Mouse (Mus musculus) kidney, embryonic 14.5 days (tissue): ENCODE data around the gene Mgrn1. TPM values are rescaled to one million over a fixed set of nuclear protein-coding genes. Genes with fewer than 3 reads are reported as not detected.

Source experiments
- ATAC-seq: fragments of 200-750 bp; cut with Nextera tagmentation; 2 replicates; pipeline ENCODE4 v1.8.0; 2017; ENCODE audit warnings: moderate number of reproducible peaks, mild to moderate bottlenecking, moderate TSS enrichment, moderate library complexity; ENCODE audit not compliant: low FRiP score, low TSS enrichment
- H3K27ac ChIP-seq: fragments of 300-500 bp; sonication (generic); 2 replicates; pipeline ENCODE4 v1.5.1; 2014; ENCODE audit warnings: low read depth, mild to moderate bottlenecking, low read length, moderate library complexity, mixed read lengths
- H3K27me3 ChIP-seq: fragments of 300-500 bp; sonication (generic); 2 replicates; pipeline ENCODE4 v1.6.1; 2014; ENCODE audit warnings: mild to moderate bottlenecking, low read length; ENCODE audit not compliant: control insufficient read depth, insufficient read depth
- H3K36me3 ChIP-seq: fragments of 300-500 bp; sonication (generic); 2 replicates; pipeline ENCODE4 v1.6.1; 2014; ENCODE audit warnings: low read length, mixed read lengths; ENCODE audit not compliant: control insufficient read depth, insufficient read depth
- H3K4me1 ChIP-seq: fragments of 300-500 bp; sonication (generic); 2 replicates; pipeline ENCODE4 v1.6.1; 2014; ENCODE audit warnings: low read length, mixed read lengths; ENCODE audit not compliant: control insufficient read depth, insufficient read depth
- H3K4me2 ChIP-seq: fragments of 300-500 bp; sonication (generic); replicated peaks from 2 replicates; pipeline ENCODE4 v1.6.1; 2014; ENCODE audit warnings: low read depth, mild to moderate bottlenecking, low read length
- H3K4me3 ChIP-seq: fragments of 300-500 bp; sonication (generic); 2 replicates; pipeline ENCODE4 v1.5.1; 2014; ENCODE audit warnings: mild to moderate bottlenecking, low read length
- H3K9ac ChIP-seq: fragments of 300-500 bp; sonication (generic); 2 replicates; pipeline ENCODE4 v1.6.1; 2014; ENCODE audit warnings: low read depth, mild to moderate bottlenecking, low read length, moderate library complexity
- H3K9me3 ChIP-seq: fragments of 300-500 bp; sonication (generic); 2 replicates; pipeline ENCODE4 v1.6.1; 2016; ENCODE audit warnings: low read length; ENCODE audit not compliant: control insufficient read depth
- WGBS: fragments of 180-500 bp; shearing (Covaris S2); extraction: QIAGEN DNeasy Blood & Tissue Kit; methylation state at CpG from one replicate; pipeline ENCODE4 v1.1.7; 2014; 5-methylcytosine and 5-hydroxymethylcytosine counted together
- polyA plus RNA-seq: library from polyadenylated mRNA; unstranded; fragments of >200 nt; fragmentation: Nextera tagmentation; extraction: Ambion mirVana; gene quantifications from 2 replicates; pipeline ENCODE4 v1.2.1, GENCODE M21; 2014

Mgrn1 gene
- polyA plus RNA-seq, 1 experiment from 2014 or later, result 89.2 TPM

DNA sequence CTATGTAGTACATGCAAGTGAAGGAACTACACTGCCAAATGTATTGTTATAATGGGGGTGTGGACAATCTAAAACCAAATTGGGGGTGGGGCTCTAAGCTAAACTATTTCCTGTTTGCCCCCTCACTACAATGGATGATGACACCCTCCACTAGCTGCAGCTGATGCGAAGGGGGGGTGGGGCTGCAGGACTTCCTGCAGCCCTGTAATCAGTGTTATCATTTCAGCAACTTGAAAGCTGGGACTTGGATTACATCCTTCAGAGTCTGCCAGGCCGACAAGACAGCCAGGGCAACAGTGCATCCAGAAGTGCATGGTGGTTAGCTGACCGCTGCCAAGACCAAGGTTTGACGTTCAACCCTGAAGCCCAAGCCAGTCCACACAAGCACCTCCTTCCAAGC, 85.6 kb downstream of the Mgrn1 start:
- Histone ChIP-seq H3K27ac (no peak overlapping the region), H3K4me3 (no peak overlapping the region), H3K9me3 (no peaks in the 10 kb centered on the region), H3K4me1 (no peaks in the 10 kb centered on the region), H3K4me2 (no peak overlapping the region), H3K9ac (no peak overlapping the region), H3K36me3 (no peaks in the 10 kb centered on the region), H3K27me3 (no peaks in the 10 kb centered on the region)
- no peak for ATAC-seq
- 75% methylated on average over 4 of the region's 4 CpGs for WGBS

DNA sequence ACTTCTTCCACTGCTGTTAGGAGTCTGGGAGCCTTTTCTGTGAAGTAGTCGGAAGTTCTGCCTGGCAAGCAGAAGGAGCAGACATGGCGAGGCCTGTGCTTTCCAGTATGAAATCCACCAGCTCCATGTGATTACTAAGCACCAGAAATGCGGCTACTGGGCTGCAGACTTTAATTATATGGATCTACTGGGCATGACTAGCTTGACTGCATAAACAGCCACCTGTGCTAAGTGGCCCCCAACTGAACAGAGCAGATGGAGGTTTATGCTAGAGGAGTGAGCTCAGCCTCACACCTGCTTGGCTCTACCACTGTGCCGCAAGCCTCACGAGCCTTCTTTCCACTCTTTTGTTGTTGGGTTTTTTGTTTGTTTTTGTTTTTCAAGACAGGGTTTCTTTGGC, 88.5 kb downstream of the Mgrn1 start:
- no peaks in the 10 kb centered on the region for H3K4me1 ChIP-seq
- 86% methylated on average over 5 of the region's 5 CpGs for WGBS
- no peak overlapping the region for H3K27ac ChIP-seq
- no peaks in the 10 kb centered on the region for H3K36me3 ChIP-seq
- no peaks in the 10 kb centered on the region for H3K9me3 ChIP-seq
- H3K4me3 ChIP-seq, result no peak overlapping the region
- H3K27me3 ChIP-seq, result no peaks in the 10 kb centered on the region
- ATAC-seq, result no peak
- H3K9ac ChIP-seq, result no peak overlapping the region
- H3K4me2 ChIP-seq, result no peak overlapping the region

DNA sequence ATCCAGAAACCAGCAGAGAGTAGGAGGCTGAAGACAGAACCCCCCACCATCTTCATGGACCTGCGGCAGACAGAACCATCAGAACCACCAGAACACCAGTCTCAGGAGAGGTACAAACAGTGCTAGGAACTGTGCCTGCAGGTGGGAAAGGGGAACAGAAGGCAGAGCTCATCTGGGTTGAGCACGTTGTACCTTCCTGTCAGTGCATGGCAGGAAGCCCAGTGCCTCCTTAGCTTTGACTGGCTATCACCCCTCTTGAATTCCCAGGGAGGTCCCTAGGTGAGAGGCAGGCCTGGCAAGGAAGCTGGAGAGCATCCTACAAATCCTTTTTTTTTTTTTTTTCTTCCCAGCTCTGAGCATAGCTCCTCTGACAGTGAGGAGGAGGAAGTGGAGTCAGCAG, 90.1 kb downstream of the Mgrn1 start:
- no peak overlapping the region for H3K4me2 ChIP-seq
- H3K36me3 ChIP-seq, result no peaks in the 10 kb centered on the region
- no peak overlapping the region for H3K27ac ChIP-seq
- H3K9ac ChIP-seq, result no peak overlapping the region; the same call in 1 of the 2 replicates
- H3K4me1 ChIP-seq, result no peaks in the 10 kb centered on the region
- no peak for ATAC-seq
- no peak overlapping the region for H3K4me3 ChIP-seq
- WGBS, result 68% methylated on average over 2 of the region's 2 CpGs
- H3K9me3 ChIP-seq, result no peaks in the 10 kb centered on the region
- H3K27me3 ChIP-seq, result no peaks in the 10 kb centered on the region

DNA sequence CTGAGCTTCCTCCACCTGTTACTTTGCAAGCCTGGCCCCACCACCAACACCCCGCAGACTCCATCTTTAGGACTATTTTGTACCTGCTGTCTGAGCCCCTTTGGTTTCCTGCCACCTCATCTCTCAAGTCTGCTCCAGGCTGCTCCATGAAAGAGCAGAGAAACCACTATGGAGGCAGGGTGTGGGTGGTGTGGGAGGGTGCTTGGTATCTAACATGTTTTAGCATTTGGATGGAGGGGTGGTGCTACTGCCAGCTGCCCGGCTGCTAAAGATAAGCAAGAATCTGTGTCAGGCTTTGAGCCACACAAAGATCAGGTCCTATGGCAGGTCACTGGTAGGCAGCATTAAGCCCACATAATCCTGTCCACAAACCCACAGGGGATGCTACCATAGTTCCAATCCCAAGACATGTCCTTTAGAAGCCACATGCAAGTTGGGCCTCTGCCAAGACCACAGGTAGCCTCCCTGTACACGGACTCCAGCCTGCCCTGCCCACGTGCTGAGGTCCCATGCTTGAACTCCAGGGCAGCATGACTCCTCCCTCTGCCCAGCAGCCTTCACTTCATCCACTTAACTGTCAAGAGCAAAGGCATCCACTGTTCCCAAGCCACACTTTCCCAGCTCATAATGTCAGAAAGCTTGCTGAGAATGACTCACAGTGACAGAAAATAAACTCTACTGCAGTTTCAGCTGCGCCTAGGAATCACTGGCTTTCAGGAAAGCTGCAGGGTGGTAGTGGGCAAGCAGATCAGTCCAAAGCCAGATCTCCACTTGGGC, 92.4 kb downstream of the Mgrn1 start:
- H3K9me3 ChIP-seq, result no peaks in the 10 kb centered on the region
- no peak for ATAC-seq
- 58% methylated on average over 5 of the region's 5 CpGs for WGBS

DNA sequence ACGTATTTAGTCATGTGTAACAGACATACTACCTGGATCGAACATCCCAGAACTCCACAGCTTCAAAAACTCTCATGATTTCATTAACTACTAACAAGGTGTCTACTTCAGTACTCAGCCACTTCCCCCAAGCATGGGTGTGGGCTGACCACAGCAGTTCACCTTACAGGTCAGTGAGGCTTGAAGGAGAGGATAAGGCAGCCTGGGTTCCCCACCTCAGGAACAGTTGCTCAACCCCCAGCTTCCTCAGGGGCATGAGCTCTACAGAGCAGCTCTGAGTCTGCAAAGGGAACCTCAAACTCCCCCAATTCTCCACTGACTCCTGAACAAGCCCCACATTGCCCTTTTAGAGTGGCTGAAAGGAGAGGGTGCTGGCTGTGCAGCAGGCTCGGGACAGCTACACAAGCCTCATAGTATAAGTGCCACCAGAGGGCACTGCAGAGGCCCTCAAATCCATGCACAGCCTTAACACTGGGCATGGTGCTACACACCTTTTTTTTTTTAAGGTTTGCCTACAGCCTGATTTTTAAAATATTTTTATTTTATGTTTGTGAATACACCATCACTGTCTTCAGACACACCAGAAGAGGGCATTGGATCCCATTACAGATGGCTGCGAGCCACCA, 93.8 kb downstream of the Mgrn1 start:
- peak; percentile 78 for ATAC-seq
- Histone ChIP-seq H3K36me3 (no peaks in the 10 kb centered on the region), H3K4me2 (no peak overlapping the region), H3K27me3 (no peaks in the 10 kb centered on the region), H3K4me1 (no peaks in the 10 kb centered on the region), H3K4me3 (no peak overlapping the region), H3K9ac (no peak overlapping the region), H3K9me3 (no peaks in the 10 kb centered on the region), H3K27ac (no peak overlapping the region)
- 77% methylated on average over 4 of the region's 4 CpGs for WGBS

More for the DNA sequence above, 92.4 kb downstream of the Mgrn1 start:
- Histone ChIP-seq H3K4me2 (no peak overlapping the region), H3K27ac (no peak overlapping the region), H3K27me3 (no peaks in the 10 kb centered on the region), H3K36me3 (no peaks in the 10 kb centered on the region), H3K4me3 (no peak overlapping the region), H3K4me1 (no peaks in the 10 kb centered on the region), H3K9ac (no peak overlapping the region)

DNA sequence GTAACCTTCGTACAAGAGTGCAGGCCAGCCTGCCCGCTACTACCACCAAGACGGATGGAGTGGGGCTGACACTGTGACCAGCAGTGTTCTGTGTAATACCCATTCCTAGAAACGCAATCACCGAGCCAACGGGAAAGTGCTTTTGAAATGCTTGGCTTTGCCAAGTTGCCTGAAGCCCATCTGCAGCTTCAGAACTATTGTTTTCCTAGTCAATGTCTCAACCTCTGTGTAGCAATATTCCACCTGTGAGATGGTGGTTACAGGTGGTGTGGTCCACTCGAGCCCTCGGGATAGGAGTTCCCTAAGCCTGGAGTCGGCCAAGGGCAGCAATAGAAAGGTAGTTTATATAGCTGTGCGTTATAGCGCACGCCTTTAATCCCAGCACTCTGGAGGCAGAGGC, 98.7 kb downstream of the Mgrn1 start:
- 91% methylated on average over 12 of the region's 12 CpGs for WGBS
- Histone ChIP-seq H3K27me3 (no peaks in the 10 kb centered on the region), H3K9ac (no peak overlapping the region), H3K4me2 (no peak overlapping the region), H3K4me3 (no peak overlapping the region), H3K9me3 (no peaks in the 10 kb centered on the region), H3K36me3 (no peaks in the 10 kb centered on the region), H3K4me1 (no peaks in the 10 kb centered on the region), H3K27ac (no peak overlapping the region)
- ATAC-seq, result no peak

Other genes starting within 250 kb of the Mgrn1 start
- 14.4 and 16.1 TPM in 2 replicates for gene Vasn, start 246.3 kb upstream of the Mgrn1 start, polyA plus RNA-seq
- 46.3 and 68.8 TPM in 2 replicates for gene Dnaja3, start 246.3 kb upstream of the Mgrn1 start, polyA plus RNA-seq
- gene Coro7, start 206.5 kb upstream of the Mgrn1 start, polyA plus RNA-seq, result 12.0 and 16.4 TPM in 2 replicates
- 132 and 145 TPM in 2 replicates for gene Nmral1, start 166.9 kb upstream of the Mgrn1 start, polyA plus RNA-seq
- 103 and 113 TPM in 2 replicates for gene Hmox2, start 159.9 kb upstream of the Mgrn1 start, polyA plus RNA-seq
- 67.2 and 98.0 TPM in 2 replicates for gene Cdip1, start 96.0 kb upstream of the Mgrn1 start, polyA plus RNA-seq
- 0.89 TPM in 1 of 2 replicates, not detected in the other for gene 4930562C15Rik, start 50.8 kb upstream of the Mgrn1 start, polyA plus RNA-seq
- 37.2 and 39.7 TPM in 2 replicates for gene Ubald1, start 5.9 kb upstream of the Mgrn1 start, polyA plus RNA-seq
- gene Nudt16l1, start 52.5 kb downstream of the Mgrn1 start, polyA plus RNA-seq, result 153 and 160 TPM in 2 replicates
- gene Anks3, start 78.0 kb downstream of the Mgrn1 start, polyA plus RNA-seq, result 45.6 and 61.3 TPM in 2 replicates
- 0.11 TPM in 1 of 2 replicates, not detected in the other for gene Sept12, start 111.6 kb downstream of the Mgrn1 start, polyA plus RNA-seq
- gene Smim22, start 121.0 kb downstream of the Mgrn1 start, polyA plus RNA-seq, result 10.2 and 10.4 TPM in 2 replicates
- gene Rogdi, start 127.3 kb downstream of the Mgrn1 start, polyA plus RNA-seq, result 80.9 and 86.2 TPM in 2 replicates
- gene Glyr1, start 163.6 kb downstream of the Mgrn1 start, polyA plus RNA-seq, result 66.0 and 96.3 TPM in 2 replicates
- gene Ubn1, start 163.8 kb downstream of the Mgrn1 start, polyA plus RNA-seq, result 21.7 and 26.3 TPM in 2 replicates
- 1.4 and 2.6 TPM in 2 replicates for gene Ppl, start 246.2 kb downstream of the Mgrn1 start, polyA plus RNA-seq